Mouse (Mus musculus): ENCODE data around the gene Vmn1r189. TPM values are rescaled to one million over a fixed set of nuclear protein-coding genes. Genes with fewer than 3 reads are reported as not detected.

Gene Vmn1r189
- polyA plus RNA-seq (2012; ENCODE audit: low replicate concordance) = not detected in 2 replicates

DNA sequence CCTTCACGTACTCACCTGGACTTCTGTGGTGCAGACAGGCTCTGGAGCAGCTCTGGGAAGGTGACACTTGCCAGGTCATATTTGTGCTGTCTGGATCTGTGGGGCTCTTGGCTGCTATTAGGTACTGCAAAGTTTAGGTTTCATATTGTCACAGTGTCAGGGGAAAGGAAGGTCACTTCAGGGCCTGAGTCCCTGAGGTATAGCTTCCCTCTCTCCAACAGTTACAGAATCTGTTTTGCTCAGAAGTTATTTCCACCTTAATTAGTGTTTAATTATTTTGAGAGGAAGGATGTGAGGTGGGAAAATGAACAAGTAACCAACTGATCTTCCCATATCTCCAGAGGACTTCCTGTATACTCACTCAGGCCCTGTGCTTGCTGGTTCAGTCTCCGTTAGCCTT, at the start of gene Vmn1r189:
Vmn1r189 (minus strand) TSS at position 101 of the 400 bp plus-strand sequence.

DNA sequence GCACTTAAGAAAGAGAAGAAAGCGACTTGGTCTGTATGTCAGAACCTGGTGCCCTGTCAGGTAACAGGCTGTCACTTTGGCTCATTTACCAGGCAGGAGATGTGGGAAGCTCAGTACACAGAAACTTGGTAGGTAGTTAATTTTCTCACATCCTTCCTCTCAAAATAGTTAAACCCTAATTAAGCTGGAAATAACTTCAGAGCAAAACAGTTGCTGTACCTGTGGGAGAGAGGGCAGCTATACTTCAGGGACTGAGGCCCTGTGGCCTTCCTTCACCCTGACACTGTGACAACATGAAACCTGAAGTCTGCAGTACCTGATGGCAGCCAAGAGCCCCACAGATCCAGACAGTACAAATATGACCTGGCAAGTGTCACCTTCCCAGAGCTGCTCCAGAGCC, 21.5 kb downstream of the Vmn1r189 start, which contains the start of gene Vmn1r188:
Vmn1r188 (plus strand) TSS at position 301 of the 400 bp plus-strand sequence.

Other genes with a start within 250 kb of the Vmn1r189 start
- gene Zfp184, start 160.7 kb downstream of the Vmn1r189 start, polyA plus RNA-seq (2012; ENCODE audit: low replicate concordance) = 0.08 and 0.25 TPM in 2 replicates
- gene Pom121l2, start 124.6 kb downstream of the Vmn1r189 start, polyA plus RNA-seq (2012; ENCODE audit: low replicate concordance) = not detected in 2 replicates
- gene Prss16, start 96.1 kb downstream of the Vmn1r189 start, polyA plus RNA-seq (2012; ENCODE audit: low replicate concordance) = 0.55 and 1.3 TPM in 2 replicates
- 0.54 and 2.4 TPM in 2 replicates for gene Hist1h2ah, start 70.3 kb downstream of the Vmn1r189 start, polyA plus RNA-seq (2012; ENCODE audit: low replicate concordance)
- 2.3 and 6.0 TPM in 2 replicates for gene Hist1h2bk, start 70.0 kb downstream of the Vmn1r189 start, polyA plus RNA-seq (2012; ENCODE audit: low replicate concordance)
- 17.4 and 21.6 TPM in 2 replicates for gene Hist1h4i, start 64.5 kb downstream of the Vmn1r189 start, polyA plus RNA-seq (2012; ENCODE audit: low replicate concordance)
- 5.8 and 8.8 TPM in 2 replicates for gene Hist1h2ag, start 62.9 kb downstream of the Vmn1r189 start, polyA plus RNA-seq (2012; ENCODE audit: low replicate concordance)
- 4.1 and 4.8 TPM in 2 replicates for gene Hist1h2bj, start 62.6 kb downstream of the Vmn1r189 start, polyA plus RNA-seq (2012; ENCODE audit: low replicate concordance)
- gene Vmn1r188, start 21.4 kb downstream of the Vmn1r189 start, polyA plus RNA-seq (2012; ENCODE audit: low replicate concordance) = not detected in 2 replicates
- gene Vmn1r191, start 78.1 kb upstream of the Vmn1r189 start, polyA plus RNA-seq (2012; ENCODE audit: low replicate concordance) = not detected in 2 replicates
- gene Vmn1r192, start 85.3 kb upstream of the Vmn1r189 start, polyA plus RNA-seq (2012; ENCODE audit: low replicate concordance) = not detected in 2 replicates
- gene Vmn1r193, start 117.3 kb upstream of the Vmn1r189 start, polyA plus RNA-seq (2012; ENCODE audit: low replicate concordance) = not detected in 2 replicates
- not detected in 2 replicates for gene Vmn1r194, start 138.4 kb upstream of the Vmn1r189 start, polyA plus RNA-seq (2012; ENCODE audit: low replicate concordance)
- gene Vmn1r195, start 164.7 kb upstream of the Vmn1r189 start, polyA plus RNA-seq (2012; ENCODE audit: low replicate concordance) = not detected in 2 replicates
- not detected in 2 replicates for gene Vmn1r196, start 184.1 kb upstream of the Vmn1r189 start, polyA plus RNA-seq (2012; ENCODE audit: low replicate concordance)
- gene Vmn1r197, start 218.8 kb upstream of the Vmn1r189 start, polyA plus RNA-seq (2012; ENCODE audit: low replicate concordance) = not detected in 2 replicates
- gene Vmn1r198, start 244.5 kb upstream of the Vmn1r189 start, polyA plus RNA-seq (2012; ENCODE audit: low replicate concordance) = not detected in 2 replicates